Mouse (Mus musculus) kidney, postnatal 36 days (tissue): ENCODE measurements at regions not wholly inside any gene's neighbourhood (a gene's known extent, or its start where the extent isn't known, plus 50 kb on each side); places are given as distances from the start of the nearest gene placed in this dataset.

Experiments used
- DNase-seq, 2 experiments: peaks; one replicate each; pipeline ENCODE4 v3.0.0; 2021 to 2022; ENCODE audit warnings: mixed read lengths in 2 of 2

DNA sequence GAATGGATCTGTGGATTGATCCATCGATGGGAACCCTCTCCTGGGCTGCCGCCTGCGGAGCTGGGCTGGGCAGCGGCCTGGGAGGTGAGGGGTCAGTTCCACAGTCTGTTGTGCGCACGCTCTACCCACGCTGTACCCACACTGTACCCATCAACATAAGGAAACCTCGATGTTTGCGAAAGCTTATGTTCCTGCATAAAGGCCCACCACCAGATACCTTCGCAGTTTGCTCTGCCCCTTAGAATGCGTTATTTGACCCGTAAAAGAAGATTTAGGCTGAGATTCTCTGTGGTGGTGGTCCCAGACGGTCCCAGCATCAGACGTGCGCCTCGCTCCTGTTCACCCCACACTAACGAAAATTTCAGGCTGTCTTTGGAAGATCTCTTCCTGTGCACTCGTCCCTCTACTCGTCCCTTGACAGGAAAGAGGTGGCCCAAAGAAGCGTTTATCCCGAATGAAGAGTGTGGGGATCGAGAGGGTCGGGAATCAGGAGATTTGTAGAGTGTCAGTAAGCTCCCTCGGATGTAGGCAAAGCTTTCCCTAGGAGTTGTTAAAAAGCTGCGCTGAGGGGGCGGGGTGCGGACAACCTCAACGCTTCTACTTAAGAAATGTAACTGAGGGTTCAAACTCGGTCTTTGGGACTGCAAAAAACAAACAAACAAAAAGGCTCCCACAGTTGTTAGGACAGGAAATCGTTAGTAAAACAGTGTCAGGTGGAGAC, 123.9 kb downstream of the Tmem161b start:
- DNase-seq, result peak in 1 of 2 experiments; percentile 7

DNA sequence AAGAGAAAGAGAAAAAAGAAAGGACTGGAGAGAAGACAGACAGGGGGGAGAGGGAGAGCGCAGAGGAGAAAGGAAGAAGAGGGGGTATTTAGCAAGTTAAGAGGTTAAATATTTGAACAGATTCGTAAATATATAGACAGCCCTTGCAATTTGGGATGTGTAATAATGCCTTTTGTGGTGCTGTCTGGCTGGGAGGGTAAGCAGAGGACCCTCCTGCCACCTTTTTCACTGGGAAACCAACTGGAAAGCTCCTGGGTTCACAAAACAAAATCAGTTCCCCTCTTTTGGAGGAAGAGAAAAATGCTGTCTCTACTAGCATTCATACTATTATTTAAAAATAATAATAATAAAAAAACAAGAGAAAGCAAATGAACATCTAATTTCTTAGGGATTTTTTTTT, 124.5 kb downstream of the Tmem161b start:
- no peak for DNase-seq

DNA sequence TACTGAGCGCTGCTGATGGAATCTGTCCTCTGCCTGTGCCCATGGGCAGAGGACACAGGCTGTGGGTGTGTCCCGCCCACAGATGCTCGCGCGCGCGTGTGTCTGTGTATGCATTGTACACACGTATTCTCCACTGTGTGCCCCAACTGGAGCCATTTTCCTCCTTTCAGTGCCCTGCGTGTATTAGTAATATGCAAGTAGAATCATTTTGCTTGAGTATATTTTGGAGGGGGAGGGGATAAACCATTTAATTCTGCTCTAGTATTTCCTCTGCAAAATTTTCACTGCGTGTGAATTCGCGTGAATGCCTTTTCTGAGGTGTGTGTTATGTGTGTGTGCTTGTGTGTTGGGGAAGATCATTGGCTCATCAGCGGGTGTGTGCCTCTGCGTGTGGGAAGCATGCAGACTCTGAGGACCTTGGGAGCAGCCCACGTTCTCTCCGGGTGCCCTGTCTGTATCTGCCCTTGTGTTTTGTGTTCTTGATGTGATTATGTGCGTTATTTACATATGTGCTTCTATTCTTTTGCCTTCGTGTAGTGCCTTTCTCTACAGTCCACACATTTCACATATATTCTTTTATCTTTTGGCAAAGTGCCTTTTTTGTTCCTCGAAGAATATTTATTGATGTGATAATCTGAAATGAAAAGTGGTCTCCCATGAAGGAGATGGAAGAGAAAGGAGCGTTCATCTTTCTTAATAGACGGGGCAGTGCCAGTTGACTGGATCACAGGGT, 125.3 kb downstream of the Tmem161b start:
- DNase-seq, result peak in 1 of 2 experiments; percentile 7

DNA sequence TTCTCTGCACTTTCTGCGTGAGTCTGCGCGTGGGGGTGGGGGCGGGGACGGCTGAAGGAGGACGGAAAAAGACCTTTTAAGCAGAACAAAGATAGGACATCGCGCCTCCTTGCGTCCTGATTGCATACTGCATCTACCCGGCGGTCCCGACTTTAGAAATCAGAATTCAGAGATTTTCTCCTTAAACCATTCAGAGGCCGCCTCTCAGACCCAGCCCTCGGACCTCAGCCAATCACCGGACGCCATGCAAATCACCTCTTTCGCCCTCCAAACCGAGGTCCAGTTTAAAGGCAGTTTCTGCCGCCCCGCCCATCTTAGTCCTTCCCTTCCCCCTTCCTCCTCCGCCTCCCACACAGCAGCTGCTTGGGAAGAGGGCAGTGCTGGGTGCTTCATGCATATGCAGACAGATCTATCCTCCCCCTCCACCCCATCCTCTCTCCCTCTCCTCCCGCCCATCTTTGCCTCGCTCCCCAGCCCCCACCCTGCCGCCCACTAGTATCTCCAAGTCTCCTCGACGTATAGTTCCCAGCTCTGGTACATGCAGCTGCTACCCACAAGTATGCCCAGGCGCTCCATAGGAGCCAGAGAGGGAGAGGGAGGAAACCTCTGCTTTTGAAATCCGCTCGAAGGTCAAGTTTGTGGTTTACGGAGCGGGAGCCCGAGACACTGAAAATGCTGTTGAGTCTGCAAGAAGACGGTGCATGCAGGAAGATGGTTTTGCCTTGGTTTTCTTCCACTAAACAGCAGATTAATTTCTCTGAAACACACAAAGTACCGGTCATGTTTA, 126.0 kb downstream of the Tmem161b start:
- peak; percentile 92 to 94 for DNase-seq

DNA sequence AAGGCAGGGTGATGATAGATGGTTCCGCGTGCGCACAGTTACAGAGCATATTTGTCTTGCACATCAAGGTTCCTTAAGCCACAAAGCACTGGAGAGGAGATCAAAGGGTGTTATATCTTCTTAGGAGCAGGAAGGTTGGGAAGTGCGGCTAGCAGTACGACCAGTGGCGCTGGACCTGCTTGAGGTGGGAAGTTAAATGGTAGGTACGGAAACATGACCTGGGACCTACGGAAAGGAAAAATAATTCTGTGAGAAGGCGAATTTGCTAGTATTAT, 126.5 kb downstream of the Tmem161b start:
- DNase-seq, result no peak

DNA sequence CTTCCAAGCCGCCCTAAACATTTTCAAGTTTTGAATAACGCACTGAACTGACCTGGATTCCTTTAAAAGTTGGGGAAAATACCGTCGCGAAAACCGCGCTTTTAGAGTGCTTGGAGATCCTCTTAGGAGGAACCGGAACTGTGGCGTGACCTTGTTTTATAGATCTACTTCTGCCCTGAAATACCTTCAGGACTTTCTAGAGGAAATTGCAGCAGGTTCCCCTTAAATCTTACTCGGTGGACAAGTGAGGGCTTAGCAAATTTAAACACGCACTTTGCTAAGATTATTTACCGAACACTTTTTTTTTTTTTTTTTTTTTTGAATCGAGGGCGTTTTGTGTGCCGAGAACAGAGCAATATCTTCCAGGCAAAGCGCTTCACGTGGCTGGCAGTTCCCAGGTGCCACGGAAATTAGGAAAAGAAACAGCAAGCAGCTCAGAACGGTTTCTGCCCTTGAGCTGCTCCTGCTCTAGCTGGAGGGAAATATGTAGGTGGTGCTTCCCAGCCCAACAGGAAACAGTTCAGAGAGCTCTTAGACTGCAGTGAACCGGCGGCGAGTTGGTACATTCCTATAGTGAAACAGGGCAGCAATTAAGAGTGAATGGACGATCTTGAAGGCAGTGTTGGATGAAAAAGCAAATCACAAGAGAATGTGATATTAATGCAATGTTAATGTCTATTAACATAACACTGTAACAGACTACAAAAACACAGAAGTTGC, 127.1 kb downstream of the Tmem161b start:
- peak; percentile 29 to 43 for DNase-seq

DNA sequence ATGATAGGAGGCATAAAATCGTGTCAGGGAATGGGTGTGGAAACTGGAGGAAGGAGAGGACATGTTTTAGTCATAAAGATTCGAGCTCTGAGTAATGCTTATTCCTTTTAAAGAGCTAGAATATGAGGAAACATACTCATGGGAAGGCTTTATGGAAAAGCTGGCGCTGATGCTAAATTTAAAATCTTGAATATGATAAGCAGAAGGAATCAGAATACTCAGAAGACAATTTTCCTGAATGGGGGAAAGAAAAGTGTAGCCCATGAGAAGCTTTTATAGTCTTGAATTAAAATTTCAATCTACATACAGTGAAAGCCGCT, 127.6 kb downstream of the Tmem161b start:
- no peak for DNase-seq

DNA sequence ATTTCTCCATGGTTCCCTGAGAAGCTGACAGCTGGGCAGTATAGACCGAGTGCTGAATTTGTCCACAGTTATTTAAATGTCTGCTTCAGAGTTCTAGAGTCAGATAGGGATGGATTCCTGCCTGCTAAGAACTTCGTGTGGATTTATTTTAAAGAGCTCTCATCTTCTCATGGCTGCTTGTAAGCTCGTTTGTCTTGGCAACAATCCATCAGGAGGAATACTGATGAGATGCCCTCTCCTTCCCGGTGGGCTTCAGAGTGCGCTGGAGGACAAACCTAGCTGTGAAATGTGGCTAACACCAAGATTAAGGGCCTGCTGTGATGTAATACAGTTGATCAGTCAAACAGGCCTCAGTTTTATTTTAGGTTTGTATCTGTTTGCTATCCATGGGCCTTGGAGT, 128.7 kb downstream of the Tmem161b start:
- DNase-seq, result no peak

DNA sequence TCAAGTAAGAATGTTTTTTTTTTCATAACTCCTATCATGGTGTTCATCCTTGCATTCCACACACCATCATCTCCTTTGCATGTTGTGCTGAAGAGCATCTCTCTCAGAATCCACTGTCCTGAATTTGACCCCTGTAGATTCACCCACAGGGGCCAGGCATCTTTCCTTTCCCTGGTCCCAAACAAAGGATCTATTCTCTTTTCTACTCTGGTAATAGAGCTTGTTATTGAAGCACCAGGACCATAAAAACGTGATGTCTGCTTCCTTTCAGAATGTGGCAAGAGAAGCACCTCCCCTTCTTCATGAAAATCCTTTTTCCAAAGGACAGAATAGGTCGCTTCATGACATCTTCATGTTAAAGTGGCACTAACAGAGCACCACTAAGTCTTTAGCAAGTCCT, 134.4 kb downstream of the Tmem161b start:
- no peak for DNase-seq

DNA sequence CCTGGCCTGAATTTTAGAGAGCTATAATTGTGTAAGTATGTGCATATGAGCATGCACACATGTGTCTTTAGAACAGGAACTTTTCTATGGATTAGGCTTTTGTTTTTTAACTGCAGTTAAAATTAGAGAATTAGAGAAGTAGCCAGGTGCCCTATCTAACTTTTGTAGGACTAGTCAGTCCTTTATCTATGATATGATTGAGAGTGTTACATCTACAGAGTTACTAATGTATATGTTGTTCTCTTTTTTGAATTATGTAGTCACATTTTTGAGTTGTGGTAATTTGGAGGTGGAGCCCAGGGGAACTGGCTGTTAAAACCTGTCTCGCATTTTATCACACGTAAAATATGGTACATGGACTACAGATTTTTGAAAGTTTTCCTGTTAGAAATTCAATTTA, 138.4 kb downstream of the Tmem161b start:
- no peak for DNase-seq

DNA sequence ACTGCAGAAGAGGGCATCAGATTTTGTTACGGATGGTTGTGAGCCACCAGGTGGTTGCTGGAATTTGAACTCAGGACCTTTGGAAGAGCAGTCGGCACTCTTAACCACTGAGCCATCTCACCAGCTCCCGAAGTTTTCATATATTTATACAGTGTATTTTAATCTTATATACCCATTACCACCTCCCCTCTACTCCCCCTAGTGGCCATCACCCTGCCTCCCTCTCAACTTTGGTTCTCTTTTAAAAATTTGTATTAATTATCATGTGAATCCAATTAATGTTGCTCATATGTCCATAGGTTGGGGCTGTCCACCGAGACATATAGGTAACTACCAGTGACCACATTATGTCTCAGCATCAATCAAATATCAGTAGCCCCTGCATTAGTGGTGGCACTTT, 142.0 kb downstream of the Tmem161b start:
- DNase-seq, result peak in 1 of 2 experiments; percentile 29

DNA sequence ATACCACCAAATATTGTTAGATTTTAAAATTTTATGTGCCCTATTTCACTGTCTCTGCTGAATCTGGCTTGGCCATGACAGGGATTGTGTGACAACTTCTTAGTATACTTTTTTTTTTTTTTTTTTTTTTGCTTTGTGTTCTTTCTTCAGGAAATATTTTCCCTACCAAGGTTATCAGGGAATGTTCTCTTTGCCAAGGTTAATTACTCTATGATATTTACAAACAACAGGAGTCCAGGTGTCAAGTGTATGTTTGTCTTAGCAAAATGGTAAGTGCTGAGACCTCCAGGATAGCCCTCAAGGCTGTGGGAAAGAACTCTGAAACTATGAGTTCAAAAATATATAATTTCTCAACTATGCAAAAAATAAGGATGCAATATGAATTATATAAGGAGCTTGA, 143.4 kb downstream of the Tmem161b start:
- DNase-seq, result no peak

DNA sequence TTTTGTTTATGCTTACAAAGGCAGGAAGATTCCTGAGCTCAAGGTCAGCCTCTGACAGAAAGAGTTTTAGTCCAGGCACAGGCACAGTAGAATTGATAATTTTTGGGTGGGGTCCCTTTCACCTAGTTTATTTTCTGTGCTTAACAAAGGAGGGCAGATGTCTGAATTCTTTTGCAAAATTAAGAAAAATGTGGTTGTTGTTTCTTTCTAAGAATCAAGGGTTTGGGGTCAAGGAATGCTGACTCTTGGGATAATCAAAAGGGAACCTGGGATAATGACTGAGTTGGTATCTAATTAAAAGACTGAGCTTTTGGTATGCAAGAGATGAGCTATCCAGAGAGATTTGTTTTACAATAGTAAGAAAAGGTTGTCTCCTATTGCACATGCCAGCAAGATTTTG, 143.9 kb downstream of the Tmem161b start:
- DNase-seq, result no peak

DNA sequence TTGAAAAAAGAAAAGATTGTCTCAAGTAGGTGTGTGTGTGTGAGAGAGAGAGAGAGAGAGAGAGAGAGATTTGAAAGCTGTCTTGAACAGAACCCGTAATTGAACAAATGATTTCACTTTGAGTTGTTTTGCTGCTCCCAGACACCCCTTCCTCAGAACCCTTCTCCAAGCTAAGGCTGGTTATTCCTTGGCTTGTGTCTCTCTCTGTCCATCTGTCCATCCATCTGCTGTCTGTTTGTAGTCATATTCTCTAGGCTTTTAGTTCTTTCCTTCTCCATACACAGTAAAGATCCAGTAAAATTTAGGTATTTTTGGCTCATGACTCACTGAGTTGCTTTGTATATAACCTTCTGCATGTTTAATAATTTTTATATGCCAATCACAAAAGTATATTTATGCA, 144.7 kb downstream of the Tmem161b start:
- DNase-seq, result no peak

DNA sequence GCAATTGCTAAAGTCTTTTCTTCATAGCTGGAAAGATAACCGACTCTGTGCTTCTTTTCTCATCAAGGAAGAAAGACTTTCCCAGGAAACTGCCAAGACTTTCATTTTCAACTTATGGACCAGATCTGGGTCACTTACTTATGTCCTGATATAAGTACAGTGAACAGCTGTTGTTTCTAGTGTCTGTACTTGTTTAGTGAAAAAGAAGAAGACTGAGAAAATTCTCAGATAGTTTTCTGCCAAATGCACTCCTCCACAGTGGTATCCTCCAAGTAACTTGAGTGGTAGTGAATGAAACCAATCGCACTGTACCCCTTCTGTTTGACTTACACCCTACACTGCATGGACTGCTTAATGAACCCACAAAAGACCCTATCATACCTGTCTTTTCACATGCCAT, 146.1 kb downstream of the Tmem161b start:
- DNase-seq, result no peak

DNA sequence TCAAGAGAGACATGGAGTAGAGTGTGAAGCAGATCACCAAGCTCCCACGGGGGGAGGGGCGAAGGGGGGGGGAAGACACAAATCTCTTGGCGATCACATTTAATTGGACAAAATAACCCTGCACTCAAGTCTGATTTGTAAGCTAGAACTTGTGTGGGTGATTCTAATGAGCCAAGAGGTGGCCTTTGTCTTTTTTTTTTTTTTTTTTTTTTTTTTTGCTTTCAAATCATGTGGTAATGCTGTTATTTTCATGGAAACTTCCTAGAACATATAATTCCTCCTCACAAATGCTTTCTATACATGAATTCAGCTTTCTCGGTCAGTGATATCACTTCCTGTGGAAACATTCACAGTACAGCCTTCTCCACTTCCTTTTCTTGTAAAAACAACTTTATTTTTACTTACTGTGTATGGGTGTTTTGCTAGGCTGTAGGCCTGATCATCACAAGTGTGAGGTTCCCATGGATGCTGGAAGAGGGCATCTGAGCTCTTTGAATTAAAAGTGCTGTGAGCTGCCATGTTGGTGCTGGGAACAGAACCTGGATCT, 152.7 kb downstream of the Tmem161b start:
- no peak for DNase-seq

DNA sequence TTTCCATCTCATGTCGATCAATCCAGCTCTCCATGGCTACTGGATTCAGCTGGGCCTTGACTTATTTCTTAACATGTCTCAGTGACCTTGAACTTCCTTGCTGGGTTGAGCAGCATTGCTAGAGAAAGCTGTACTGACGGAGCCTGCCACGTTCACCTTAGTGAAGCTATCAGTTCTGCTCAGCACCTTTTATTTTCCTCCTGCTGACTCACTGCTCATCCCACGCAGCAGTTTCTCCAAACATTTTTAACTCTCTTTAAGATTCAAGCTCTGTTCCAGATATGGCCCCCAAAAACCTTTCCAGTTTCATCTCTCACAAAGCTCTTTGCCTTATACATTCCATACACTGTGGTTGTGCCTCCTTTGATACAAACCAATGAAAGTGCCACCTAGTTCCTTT, 153.8 kb downstream of the Tmem161b start:
- no peak for DNase-seq

DNA sequence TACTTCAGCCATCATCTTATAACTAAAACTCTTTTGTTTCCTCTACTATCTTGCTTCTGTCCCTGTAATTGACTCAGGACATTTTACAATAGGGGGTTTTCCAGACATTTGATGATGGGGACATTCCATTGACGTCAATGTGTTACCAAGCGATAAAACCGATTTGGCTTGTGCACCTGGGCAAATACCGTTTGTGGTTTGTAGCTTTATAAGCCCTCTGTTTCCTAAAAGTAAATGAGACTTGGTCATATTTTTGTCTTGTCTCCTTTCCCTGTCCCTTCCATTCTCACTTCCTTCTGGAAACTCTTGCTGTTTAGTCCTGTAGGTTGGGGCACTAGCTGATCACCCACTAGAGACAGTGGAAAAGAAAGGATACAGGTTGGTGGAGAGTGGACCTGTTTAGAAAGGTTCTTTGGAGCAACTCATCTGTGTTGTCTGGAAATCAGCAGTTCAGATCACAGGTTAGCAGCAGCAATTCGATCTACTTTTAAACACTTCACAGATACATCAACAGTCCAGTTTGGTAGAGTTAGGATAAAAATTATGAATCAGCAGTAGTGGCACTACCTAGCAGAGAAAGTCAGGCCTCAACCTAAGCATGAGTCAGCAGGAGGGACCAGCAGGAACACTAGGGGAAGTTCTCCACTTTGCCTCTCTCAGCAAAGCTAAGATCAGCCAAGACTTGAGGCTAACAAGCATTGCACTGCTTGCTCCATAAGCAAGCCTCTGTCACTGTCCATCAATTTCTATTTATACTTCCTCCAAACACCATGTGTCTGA, 156.6 kb downstream of the Tmem161b start:
- no peak for DNase-seq

DNA sequence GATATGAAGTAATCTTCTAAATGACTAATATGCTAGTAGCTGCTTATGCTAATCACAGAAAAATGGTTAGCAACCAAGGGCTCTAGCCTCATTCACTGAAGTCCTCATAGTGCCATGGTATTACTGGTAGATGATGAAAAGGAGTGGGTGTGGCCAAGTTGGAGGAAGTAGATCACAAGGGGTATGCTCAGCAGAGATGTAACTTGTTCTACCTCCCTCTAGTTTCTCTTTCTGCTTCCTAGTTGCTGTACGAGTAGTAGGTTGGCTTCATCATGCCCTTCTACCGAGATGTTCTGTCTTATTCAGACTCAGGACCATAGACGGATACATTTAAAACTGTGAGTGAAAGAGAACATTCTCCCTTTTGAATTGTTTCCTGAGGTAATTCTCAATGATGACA, 169.5 kb downstream of the Tmem161b start:
- DNase-seq, result no peak

DNA sequence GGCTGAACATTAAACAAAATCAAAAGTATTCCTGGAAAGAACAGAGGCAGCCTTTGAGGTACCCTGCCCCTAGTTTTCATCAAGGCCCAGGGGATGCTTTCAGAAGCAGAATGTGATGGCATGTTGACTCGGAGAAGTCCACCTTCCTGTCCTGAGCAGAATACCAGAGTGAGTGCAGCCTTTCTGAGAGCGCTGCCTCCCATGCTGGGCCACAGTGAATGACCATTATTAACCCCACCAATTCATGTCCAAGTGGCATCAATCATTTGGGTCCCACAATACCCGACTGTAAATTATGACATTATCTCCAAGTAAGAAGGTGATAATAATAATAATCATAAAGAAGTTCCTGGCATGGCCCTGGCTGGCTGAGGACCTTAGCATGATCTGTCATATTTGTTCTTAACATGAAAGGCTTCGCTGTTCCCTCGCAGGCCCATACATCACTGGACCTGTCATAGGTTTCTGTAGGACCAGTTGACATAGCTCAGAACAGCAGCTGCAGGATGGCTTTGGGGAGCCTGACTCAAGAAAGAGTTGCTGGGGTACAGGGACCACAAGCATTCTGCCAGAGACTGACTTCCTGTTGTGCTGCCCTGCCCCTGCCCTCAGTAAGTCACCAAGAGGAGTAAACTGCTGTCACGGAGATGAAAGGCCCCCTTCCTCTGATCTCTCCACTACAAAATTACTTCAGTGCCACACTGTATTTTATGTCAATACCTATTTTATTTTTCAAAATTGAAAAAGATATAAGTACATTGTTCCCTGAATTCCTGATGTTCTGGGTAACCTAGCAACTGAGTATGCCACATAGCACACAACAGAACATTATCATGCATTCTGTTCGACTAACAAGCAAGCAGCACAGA, 176.6 kb downstream of the Tmem161b start:
- DNase-seq, result no peak
